Mouse (Mus musculus) midbrain, embryonic 14.5 days (tissue): ENCODE data around the gene Tnrc6c. TPM values are rescaled to one million over a fixed set of nuclear protein-coding genes. Genes with fewer than 3 reads are reported as not detected.

Source experiments
- ATAC-seq: fragments of 200-750 bp; cut with Nextera tagmentation; 2 replicates; pipeline ENCODE4 v1.8.0; 2017; ENCODE audit warnings: moderate number of reproducible peaks, moderate library complexity; ENCODE audit not compliant: low FRiP score, low TSS enrichment
- DNase-seq: peaks from one replicate; pipeline ENCODE4 v3.0.0-alpha.2; 2015
- H3K27ac ChIP-seq: fragments of 300-500 bp; sonication (generic); replicated peaks from 2 replicates; pipeline ENCODE4 v1.5.1; 2014; ENCODE audit warnings: mild to moderate bottlenecking, low read depth, low read length, moderate library complexity
- H3K27me3 ChIP-seq: fragments of 300-500 bp; sonication (generic); 2 replicates; pipeline ENCODE4 v1.6.1; 2014; ENCODE audit warnings: low read length, control low read depth, mixed read lengths; ENCODE audit not compliant: control insufficient read depth, insufficient read depth
- H3K36me3 ChIP-seq: fragments of 300-500 bp; sonication (generic); 2 replicates; pipeline ENCODE4 v1.6.1; 2014; ENCODE audit warnings: low read length, control low read depth; ENCODE audit not compliant: control insufficient read depth, insufficient read depth
- H3K4me1 ChIP-seq: fragments of 300-500 bp; sonication (generic); 2 replicates; pipeline ENCODE4 v1.6.1; 2014; ENCODE audit warnings: mild to moderate bottlenecking, antibody characterized with exemption, low read length, control low read depth; ENCODE audit not compliant: control insufficient read depth, insufficient read depth
- H3K4me2 ChIP-seq: fragments of 300-500 bp; sonication (generic); 2 replicates; pipeline ENCODE4 v1.6.1; 2014; ENCODE audit warnings: mild to moderate bottlenecking, low read length, moderate library complexity
- H3K4me3 ChIP-seq: fragments of 300-500 bp; sonication (generic); replicated peaks from 2 replicates; pipeline ENCODE4 v1.5.1; 2014; ENCODE audit warnings: low read depth, low read length
- H3K9ac ChIP-seq: fragments of 300-500 bp; sonication (generic); replicated peaks from 2 replicates; pipeline ENCODE4 v1.6.1; 2014; ENCODE audit warnings: mild to moderate bottlenecking, low read length, moderate library complexity
- H3K9me3 ChIP-seq: fragments of 300-500 bp; sonication (generic); 2 replicates; pipeline ENCODE4 v1.6.1; 2016; ENCODE audit warnings: low read length, control low read depth, mixed read lengths; ENCODE audit not compliant: control insufficient read depth
- WGBS: fragments of 180-500 bp; shearing (Covaris S2); extraction: QIAGEN DNeasy Blood & Tissue Kit; methylation state at CpG from one replicate; pipeline ENCODE4 v1.1.7; 2014; 5-methylcytosine and 5-hydroxymethylcytosine counted together
- polyA plus RNA-seq: library from polyadenylated mRNA; unstranded; fragments of >200 nt; fragmentation: Nextera tagmentation; extraction: Ambion mirVana; gene quantifications from 2 replicates; pipeline ENCODE4 v1.2.1, GENCODE M21; 2014

Tnrc6c gene
- polyA plus RNA-seq, 1 experiment from 2014 or later, result 34.0 TPM

- H3K27me3 ChIP-seq, result no peaks in the 10 kb centered on the region
- no peaks in the 10 kb centered on the region for H3K4me1 ChIP-seq
- ATAC-seq (no peak), DNase-seq (no peak)
- no peak overlapping the region for H3K27ac ChIP-seq
- WGBS, result 91% methylated on average over 6 of the region's 6 CpGs
- H3K4me3 ChIP-seq, result no peak overlapping the region
- no peaks in the 10 kb centered on the region for H3K9me3 ChIP-seq
- H3K36me3 ChIP-seq, result peaks cover 98% of the 10 kb centered on the region
- H3K9ac ChIP-seq, result no peak overlapping the region
- no peak overlapping the region for H3K4me2 ChIP-seq
Measured at GRCm38 (mm10) chr11:117751544-117751943, 97.5 kb downstream of the Tnrc6c start.

GRCm38 (mm10) chr11:117755891-117756290 lies 101.8 kb downstream of the Tnrc6c start:
- DNase-seq (no peak), ATAC-seq (no peak)
- no peak overlapping the region for H3K9ac ChIP-seq
- WGBS, result 96% methylated on average over 7 of the region's 7 CpGs
- no peak overlapping the region for H3K4me3 ChIP-seq
- no peak overlapping the region for H3K4me2 ChIP-seq
- no peaks in the 10 kb centered on the region for H3K27me3 ChIP-seq
- H3K9me3 ChIP-seq, result no peaks in the 10 kb centered on the region
- H3K27ac ChIP-seq, result no peak overlapping the region
- peaks cover 98% of the 10 kb centered on the region for H3K36me3 ChIP-seq
- no peaks in the 10 kb centered on the region for H3K4me1 ChIP-seq

- Histone ChIP-seq H3K27ac (no peak overlapping the region), H3K27me3 (no peaks in the 10 kb centered on the region), H3K9me3 (no peaks in the 10 kb centered on the region), H3K4me1 (no peaks in the 10 kb centered on the region), H3K36me3 (peaks cover 97% of the 10 kb centered on the region), H3K4me3 (no peak overlapping the region), H3K4me2 (no peak overlapping the region), H3K9ac (no peak overlapping the region)
- WGBS, result 96% methylated on average over 10 of the region's 10 CpGs
- ATAC-seq (no peak), DNase-seq (no peak)
Measured at GRCm38 (mm10) chr11:117759267-117759666, 105.2 kb downstream of the Tnrc6c start.

- ATAC-seq, result no peak
- no peak for DNase-seq
- Histone ChIP-seq H3K4me3 (no peak overlapping the region), H3K36me3 (peaks cover 97% of the 10 kb centered on the region), H3K4me2 (no peak overlapping the region), H3K27ac (no peak overlapping the region), H3K27me3 (no peaks in the 10 kb centered on the region), H3K9ac (no peak overlapping the region), H3K4me1 (no peaks in the 10 kb centered on the region), H3K9me3 (no peaks in the 10 kb centered on the region)
- WGBS, result 91% methylated on average over 26 of the region's 26 CpGs
Measured at GRCm38 (mm10) chr11:117760374-117761119, 106.5 kb downstream of the Tnrc6c start.

GRCm38 (mm10) chr11:117761801-117762200 lies 107.7 kb downstream of the Tnrc6c start:
- Histone ChIP-seq H3K27me3 (no peaks in the 10 kb centered on the region), H3K36me3 (peaks cover 95% of the 10 kb centered on the region), H3K4me2 (no peak overlapping the region), H3K9me3 (no peaks in the 10 kb centered on the region), H3K27ac (no peak overlapping the region), H3K9ac (no peak overlapping the region), H3K4me1 (no peaks in the 10 kb centered on the region), H3K4me3 (no peak overlapping the region)
- ATAC-seq (no peak), DNase-seq (no peak)
- 88% methylated on average over 13 of the region's 13 CpGs for WGBS

- no peaks in the 10 kb centered on the region for H3K4me1 ChIP-seq
- no peak overlapping the region for H3K4me3 ChIP-seq
- ATAC-seq (no peak), DNase-seq (no peak)
- no peaks in the 10 kb centered on the region for H3K9me3 ChIP-seq
- no peaks in the 10 kb centered on the region for H3K27me3 ChIP-seq
- peaks cover 93% of the 10 kb centered on the region for H3K36me3 ChIP-seq
- 81% methylated on average over 12 of the region's 12 CpGs for WGBS
- no peak overlapping the region for H3K9ac ChIP-seq
- no peak overlapping the region for H3K4me2 ChIP-seq
- H3K27ac ChIP-seq, result no peak overlapping the region
Measured at GRCm38 (mm10) chr11:117762246-117762645, 108.2 kb downstream of the Tnrc6c start.

GRCm38 (mm10) chr11:117764319-117764718 lies 110.2 kb downstream of the Tnrc6c start:
- no peaks in the 10 kb centered on the region for H3K27me3 ChIP-seq
- H3K27ac ChIP-seq, result no peak overlapping the region
- ATAC-seq (no peak), DNase-seq (no peak)
- H3K4me2 ChIP-seq, result no peak overlapping the region
- H3K9ac ChIP-seq, result no peak overlapping the region
- H3K4me1 ChIP-seq, result no peaks in the 10 kb centered on the region
- H3K4me3 ChIP-seq, result no peak overlapping the region
- H3K36me3 ChIP-seq, result peaks cover 72% of the 10 kb centered on the region
- H3K9me3 ChIP-seq, result no peaks in the 10 kb centered on the region
- WGBS, result 91% methylated on average over 9 of the region's 9 CpGs

- H3K9ac ChIP-seq, result no peak overlapping the region
- H3K9me3 ChIP-seq, result no peaks in the 10 kb centered on the region
- H3K4me3 ChIP-seq, result no peak overlapping the region
- no peaks in the 10 kb centered on the region for H3K4me1 ChIP-seq
- WGBS, result 94% methylated on average over 5 of the region's 5 CpGs
- peaks cover 62% of the 10 kb centered on the region for H3K36me3 ChIP-seq
- DNase-seq (no peak), ATAC-seq (no peak)
- no peak overlapping the region for H3K4me2 ChIP-seq
- H3K27ac ChIP-seq, result no peak overlapping the region
- H3K27me3 ChIP-seq, result no peaks in the 10 kb centered on the region
Measured at GRCm38 (mm10) chr11:117765361-117765760, 111.3 kb downstream of the Tnrc6c start.

- H3K4me3 ChIP-seq, result no peak overlapping the region
- no peak overlapping the region for H3K27ac ChIP-seq
- no peak overlapping the region for H3K4me2 ChIP-seq
- H3K9ac ChIP-seq, result no peak overlapping the region
- WGBS, result 87% methylated on average over 3 of the region's 3 CpGs
- no peaks in the 10 kb centered on the region for H3K9me3 ChIP-seq
- no peaks in the 10 kb centered on the region for H3K4me1 ChIP-seq
- no peak for ATAC-seq
- no peak for DNase-seq
- H3K27me3 ChIP-seq, result no peaks in the 10 kb centered on the region
- peaks cover 52% of the 10 kb centered on the region for H3K36me3 ChIP-seq
Measured at GRCm38 (mm10) chr11:117766275-117766674, 112.2 kb downstream of the Tnrc6c start.
